Mouse (Mus musculus) kidney, embryonic 15.5 days (tissue): ENCODE measurements around the gene Rufy3. TPM values are rescaled to one million over a fixed set of nuclear protein-coding genes. Genes with fewer than 3 reads are reported as not detected.
A peak's percentile ranks its signal among the peaks of the same experiment; 100 is the strongest.

Source experiments
- ATAC-seq: fragments of 200-750 bp; cut with Nextera tagmentation; replicated peaks from 2 replicates; pipeline ENCODE4 v1.8.0; 2017; ENCODE audit warnings: moderate TSS enrichment; ENCODE audit not compliant: low FRiP score
- H3K27ac ChIP-seq: fragments of 300-500 bp; sonication (generic); 2 replicates; pipeline ENCODE4 v1.5.1; 2015; ENCODE audit warnings: mild to moderate bottlenecking, inconsistent platforms
- H3K27me3 ChIP-seq: fragments of 300-500 bp; sonication (generic); 2 replicates; pipeline ENCODE4 v1.6.1; 2015; ENCODE audit warnings: inconsistent platforms
- H3K36me3 ChIP-seq: fragments of 300-500 bp; sonication (generic); 2 replicates; pipeline ENCODE4 v1.6.1; 2015; ENCODE audit warnings: inconsistent platforms
- H3K4me1 ChIP-seq: fragments of 300-500 bp; sonication (generic); 2 replicates; pipeline ENCODE4 v1.6.1; 2015; ENCODE audit warnings: inconsistent platforms
- H3K4me2 ChIP-seq: fragments of 300-500 bp; sonication (generic); 2 replicates; pipeline ENCODE4 v1.6.1; 2015; ENCODE audit warnings: moderate library complexity, mild to moderate bottlenecking, inconsistent platforms
- H3K4me3 ChIP-seq: fragments of 300-500 bp; sonication (generic); replicated peaks from 2 replicates; pipeline ENCODE4 v1.5.1; 2015; ENCODE audit warnings: mild to moderate bottlenecking, inconsistent platforms
- H3K9ac ChIP-seq: fragments of 300-500 bp; sonication (generic); 2 replicates; pipeline ENCODE4 v1.6.1; 2015; ENCODE audit warnings: mild to moderate bottlenecking, inconsistent platforms
- H3K9me3 ChIP-seq: fragments of 300-500 bp; sonication (generic); replicated peaks from 2 replicates; pipeline ENCODE4 v1.6.1; 2016; ENCODE audit warnings: inconsistent platforms
- WGBS: fragments of 180-500 bp; shearing (Covaris S2); methylation state at CpG from one replicate; pipeline ENCODE4 v1.1.7; 2015; ENCODE audit warnings: mixed read lengths; 5-methylcytosine and 5-hydroxymethylcytosine counted together
- polyA plus RNA-seq: library from polyadenylated mRNA; unstranded; fragments of >200 nt; fragmentation: Nextera tagmentation; extraction: Ambion mirVana; gene quantifications from 2 replicates; pipeline ENCODE4 v1.2.1, GENCODE M21; 2015

Rufy3 gene
- polyA plus RNA-seq, 1 experiment from 2014 or later: 19.3 TPM

DNA sequence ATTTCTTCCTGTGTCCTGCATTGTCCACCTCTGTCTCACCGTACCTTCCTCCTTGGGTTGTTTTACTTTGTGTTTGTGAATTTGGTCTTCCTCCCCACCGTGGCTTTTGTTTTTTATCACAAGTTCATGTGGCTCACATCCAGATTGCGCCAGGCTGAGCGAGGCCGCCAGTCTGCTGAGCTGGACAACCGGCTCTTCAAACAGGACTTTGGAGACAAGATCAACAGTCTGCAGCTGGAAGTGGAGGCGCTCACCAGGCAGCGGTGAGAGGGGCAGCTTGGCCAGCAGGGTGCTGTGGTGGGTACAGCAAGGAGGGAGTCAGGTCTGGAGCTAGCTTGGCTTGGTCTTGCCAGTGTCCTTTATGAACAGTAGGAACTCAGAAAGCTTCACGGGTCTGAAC is 77.9 kb downstream of the Rufy3 start:
- no peaks in the 10 kb centered on the region for H3K27me3 ChIP-seq
- H3K9ac ChIP-seq: no peak overlapping the region
- ATAC-seq: no peak
- no peak overlapping the region for H3K4me3 ChIP-seq
- no peak overlapping the region for H3K4me2 ChIP-seq
- H3K4me1 ChIP-seq: no peaks in the 10 kb centered on the region
- H3K9me3 ChIP-seq: no peaks in the 10 kb centered on the region
- H3K27ac ChIP-seq: no peak overlapping the region
- WGBS: 85% methylated on average over 9 of the region's 9 CpGs
- peaks cover 76% of the 10 kb centered on the region for H3K36me3 ChIP-seq

DNA sequence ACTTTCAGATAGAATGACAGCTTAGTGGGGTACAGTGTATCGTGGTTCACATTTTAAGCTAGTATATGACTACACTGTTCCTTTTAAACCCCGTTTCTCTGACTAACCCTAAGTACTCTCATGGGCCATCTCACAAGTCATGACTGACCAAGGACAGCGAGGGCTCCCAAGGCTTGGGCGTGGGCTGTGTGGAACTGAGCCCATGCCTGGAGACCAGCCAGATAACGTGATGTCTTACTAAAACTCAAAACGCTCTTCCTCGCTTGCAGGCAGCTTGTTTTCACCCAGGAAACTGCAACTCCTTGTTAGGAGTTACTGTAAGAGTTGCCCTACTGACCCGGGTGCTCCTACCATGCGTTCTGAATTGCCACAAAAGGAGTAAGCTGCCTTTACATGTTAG is 78.7 kb downstream of the Rufy3 start:
- no peaks in the 10 kb centered on the region for H3K27me3 ChIP-seq
- no peak overlapping the region for H3K9ac ChIP-seq
- H3K36me3 ChIP-seq: peaks cover 78% of the 10 kb centered on the region
- WGBS: 92% methylated on average over 9 of the region's 9 CpGs
- H3K4me2 ChIP-seq: no peak overlapping the region
- no peak overlapping the region for H3K27ac ChIP-seq
- H3K9me3 ChIP-seq: no peaks in the 10 kb centered on the region
- H3K4me3 ChIP-seq: no peak overlapping the region
- ATAC-seq: no peak
- H3K4me1 ChIP-seq: no peaks in the 10 kb centered on the region

DNA sequence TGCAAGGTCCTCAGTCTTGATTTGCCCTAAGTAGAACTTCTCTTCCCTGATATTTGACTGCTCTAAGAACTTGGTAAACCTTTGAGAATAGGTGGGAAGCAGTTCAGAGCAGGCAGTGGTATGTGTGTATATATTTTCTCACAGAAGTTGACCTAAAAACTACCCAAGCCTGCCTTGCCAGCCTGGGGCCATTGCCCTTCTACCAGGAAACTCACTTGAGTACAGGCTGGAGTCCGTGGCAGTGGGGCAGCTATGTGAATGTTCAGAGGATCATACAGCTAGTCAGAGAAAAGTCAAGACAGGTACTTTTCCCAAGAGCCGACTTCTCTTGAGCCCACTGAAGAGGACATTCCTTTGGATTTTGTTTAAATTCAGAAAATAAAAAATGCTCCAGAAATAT is 80.1 kb downstream of the Rufy3 start:
- Histone ChIP-seq H3K4me2 (no peak overlapping the region), H3K9me3 (no peaks in the 10 kb centered on the region), H3K36me3 (peaks cover 84% of the 10 kb centered on the region), H3K9ac (no peak overlapping the region), H3K4me1 (no peaks in the 10 kb centered on the region), H3K27ac (peak overlapping the region; percentile 37), H3K4me3 (no peak overlapping the region), H3K27me3 (no peaks in the 10 kb centered on the region)
- no peak; the same call in 1 of the 2 replicates for ATAC-seq
- 81% methylated on average over 2 of the region's 2 CpGs for WGBS

GRCm38 (mm10) chr5:88645405-88645804 is 80.6 kb downstream of the Rufy3 start:
- 0 out of 2 replicates have a peak, but pooled peaks have one; percentile 45 for ATAC-seq

DNA sequence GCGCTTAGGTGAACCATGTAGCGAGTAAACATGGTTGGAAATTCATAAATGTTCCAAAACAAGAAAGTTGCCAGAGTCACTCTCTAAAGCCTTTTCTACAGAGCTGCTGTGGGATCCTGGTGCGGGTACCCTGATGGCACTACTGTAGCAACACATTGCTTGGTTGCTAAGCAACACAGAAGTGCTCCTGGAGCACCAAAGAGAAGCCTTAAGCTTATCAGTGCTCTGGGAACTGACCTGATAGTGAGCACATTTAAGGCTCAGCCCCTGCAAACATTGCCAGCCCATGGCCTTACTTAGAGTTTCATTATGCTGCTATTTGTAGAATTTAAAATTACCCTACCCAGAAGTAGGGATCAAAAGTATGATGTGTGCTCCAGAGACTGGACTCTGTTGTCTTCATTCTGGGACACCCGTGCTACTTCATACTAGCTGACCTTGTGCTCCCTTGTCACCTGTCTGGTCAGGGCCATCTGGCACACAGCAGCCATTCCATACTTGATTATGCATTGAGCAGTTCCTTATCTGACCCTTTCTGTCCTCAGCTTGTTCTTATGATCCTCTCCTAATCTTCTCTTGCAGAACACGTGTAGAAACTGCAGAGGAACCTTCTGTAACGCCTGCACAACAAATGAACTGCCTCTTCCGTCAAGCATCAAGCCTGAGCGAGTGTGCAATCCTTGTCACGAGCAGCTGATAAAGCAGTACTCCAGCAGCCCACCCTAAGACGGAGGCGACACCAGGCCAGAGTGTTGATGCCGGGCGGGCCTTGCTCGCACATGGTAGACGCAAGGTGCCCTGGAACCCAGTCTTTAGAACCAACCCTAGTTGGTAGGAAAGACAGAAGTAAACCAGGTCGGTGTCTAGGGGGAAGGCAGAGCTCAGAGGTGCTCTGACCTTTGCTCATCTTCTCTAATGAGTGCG is 84.7 kb downstream of the Rufy3 start:
- Histone ChIP-seq H3K27me3 (no peaks in the 10 kb centered on the region), H3K36me3 (peaks cover 79% of the 10 kb centered on the region), H3K4me2 (no peak overlapping the region), H3K9me3 (no peaks in the 10 kb centered on the region), H3K4me1 (no peaks in the 10 kb centered on the region), H3K9ac (no peak overlapping the region), H3K27ac (no peak overlapping the region), H3K4me3 (no peak overlapping the region)
- 87% methylated on average over 17 of the region's 17 CpGs for WGBS
- no peak for ATAC-seq

More at GRCm38 (mm10) chr5:88645405-88645804, 80.6 kb downstream of the Rufy3 start:
- no peak overlapping the region for H3K4me3 ChIP-seq
- H3K27me3 ChIP-seq: no peaks in the 10 kb centered on the region
- no peak overlapping the region for H3K9ac ChIP-seq
- no peak overlapping the region for H3K27ac ChIP-seq
- H3K4me1 ChIP-seq: no peaks in the 10 kb centered on the region
- H3K4me2 ChIP-seq: no peak overlapping the region
- no peaks in the 10 kb centered on the region for H3K9me3 ChIP-seq
- peaks cover 87% of the 10 kb centered on the region for H3K36me3 ChIP-seq
- WGBS: 49% methylated on average over 5 of the region's 5 CpGs

DNA sequence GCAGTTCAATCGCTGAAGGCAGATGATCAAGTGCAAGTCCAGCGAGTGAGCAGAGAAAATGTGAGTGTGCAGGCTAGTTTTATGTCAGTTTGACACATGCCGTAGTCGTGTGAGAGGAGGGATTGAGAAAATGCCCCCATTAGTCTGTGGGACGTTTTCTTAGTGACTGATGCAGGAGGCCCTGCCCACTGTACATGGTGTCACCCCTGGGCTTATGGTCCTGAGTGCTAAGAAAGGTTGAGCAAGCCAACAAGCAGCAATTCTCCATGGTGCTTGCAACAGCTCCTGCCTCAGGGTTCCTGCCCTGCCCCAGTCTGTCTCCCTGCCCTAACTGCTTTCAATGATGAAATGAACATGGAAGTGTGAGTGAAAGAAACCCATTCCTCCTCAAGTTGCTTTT is 87.7 kb downstream of the Rufy3 start:
- Histone ChIP-seq H3K9ac (no peak overlapping the region), H3K36me3 (peaks cover 85% of the 10 kb centered on the region), H3K4me1 (no peaks in the 10 kb centered on the region), H3K27ac (no peak overlapping the region), H3K4me2 (no peak overlapping the region), H3K4me3 (no peak overlapping the region), H3K27me3 (no peaks in the 10 kb centered on the region), H3K9me3 (no peaks in the 10 kb centered on the region)
- no peak for ATAC-seq
- 73% methylated on average over 5 of the region's 5 CpGs for whole genome bisulfite sequencing

DNA sequence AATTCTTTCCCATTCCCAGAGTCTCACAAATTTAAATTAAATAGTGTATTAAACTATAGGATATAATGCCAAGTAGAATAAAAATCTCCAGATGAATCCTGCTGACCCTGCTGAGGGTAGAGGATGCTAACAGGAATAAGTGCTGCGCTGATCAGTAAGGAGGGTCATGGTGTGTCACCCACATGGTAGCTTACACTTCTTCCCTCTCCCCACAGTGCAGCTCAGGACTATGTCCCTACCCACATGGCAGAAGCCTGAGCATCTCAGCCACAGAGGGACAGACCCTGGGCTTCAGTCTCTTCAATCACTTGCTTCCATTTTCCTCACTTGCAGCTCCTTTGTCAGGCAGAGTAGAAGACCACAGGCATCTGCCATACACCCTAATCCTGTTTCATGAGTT is 93.0 kb downstream of the Rufy3 start:
- Histone ChIP-seq H3K36me3 (peaks cover 83% of the 10 kb centered on the region), H3K27me3 (no peaks in the 10 kb centered on the region), H3K4me2 (no peak overlapping the region), H3K4me3 (no peak overlapping the region), H3K27ac (no peak overlapping the region), H3K9ac (no peak overlapping the region), H3K9me3 (no peaks in the 10 kb centered on the region), H3K4me1 (no peaks in the 10 kb centered on the region)
- no peak for ATAC-seq
- 95% methylated on average over 1 of the region's 1 CpGs for WGBS

DNA sequence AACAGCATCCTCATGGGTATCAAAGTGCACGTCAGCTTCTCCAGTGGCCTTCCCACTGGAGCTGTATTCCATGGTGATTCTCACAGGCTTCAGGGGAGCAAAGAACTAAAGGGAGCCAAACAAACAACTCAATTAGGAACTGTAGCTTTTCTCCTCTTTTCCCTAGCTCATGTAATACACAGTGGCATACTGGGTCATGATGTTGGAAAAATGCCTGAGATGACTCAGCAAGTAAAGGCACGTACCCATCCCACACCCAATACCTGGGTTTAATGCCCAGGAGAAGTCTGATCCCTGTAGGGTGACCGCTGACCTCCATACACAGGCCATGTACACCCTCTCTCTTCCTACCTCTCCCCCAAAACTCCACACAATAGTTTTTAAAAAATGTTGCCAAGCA is 98.3 kb downstream of the Rufy3 start:
- H3K4me1 ChIP-seq: no peaks in the 10 kb centered on the region
- H3K4me3 ChIP-seq: no peak overlapping the region
- peaks cover 92% of the 10 kb centered on the region for H3K36me3 ChIP-seq
- H3K27me3 ChIP-seq: no peaks in the 10 kb centered on the region
- no peaks in the 10 kb centered on the region for H3K9me3 ChIP-seq
- ATAC-seq: no peak
- no peak overlapping the region for H3K9ac ChIP-seq
- 93% methylated on average over 3 of the region's 3 CpGs for WGBS
- H3K4me2 ChIP-seq: no peak overlapping the region
- H3K27ac ChIP-seq: no peak overlapping the region

GRCm38 (mm10) chr5:88663875-88664274 is 99.0 kb downstream of the Rufy3 start:
- H3K4me3 ChIP-seq: no peak overlapping the region
- H3K36me3 ChIP-seq: peaks cover 93% of the 10 kb centered on the region
- H3K4me2 ChIP-seq: no peak overlapping the region
- WGBS: 91% methylated on average over 5 of the region's 5 CpGs
- H3K27me3 ChIP-seq: no peaks in the 10 kb centered on the region
- H3K9me3 ChIP-seq: no peaks in the 10 kb centered on the region
- H3K9ac ChIP-seq: no peak overlapping the region
- H3K27ac ChIP-seq: no peak overlapping the region
- no peaks in the 10 kb centered on the region for H3K4me1 ChIP-seq
- no peak for ATAC-seq

DNA sequence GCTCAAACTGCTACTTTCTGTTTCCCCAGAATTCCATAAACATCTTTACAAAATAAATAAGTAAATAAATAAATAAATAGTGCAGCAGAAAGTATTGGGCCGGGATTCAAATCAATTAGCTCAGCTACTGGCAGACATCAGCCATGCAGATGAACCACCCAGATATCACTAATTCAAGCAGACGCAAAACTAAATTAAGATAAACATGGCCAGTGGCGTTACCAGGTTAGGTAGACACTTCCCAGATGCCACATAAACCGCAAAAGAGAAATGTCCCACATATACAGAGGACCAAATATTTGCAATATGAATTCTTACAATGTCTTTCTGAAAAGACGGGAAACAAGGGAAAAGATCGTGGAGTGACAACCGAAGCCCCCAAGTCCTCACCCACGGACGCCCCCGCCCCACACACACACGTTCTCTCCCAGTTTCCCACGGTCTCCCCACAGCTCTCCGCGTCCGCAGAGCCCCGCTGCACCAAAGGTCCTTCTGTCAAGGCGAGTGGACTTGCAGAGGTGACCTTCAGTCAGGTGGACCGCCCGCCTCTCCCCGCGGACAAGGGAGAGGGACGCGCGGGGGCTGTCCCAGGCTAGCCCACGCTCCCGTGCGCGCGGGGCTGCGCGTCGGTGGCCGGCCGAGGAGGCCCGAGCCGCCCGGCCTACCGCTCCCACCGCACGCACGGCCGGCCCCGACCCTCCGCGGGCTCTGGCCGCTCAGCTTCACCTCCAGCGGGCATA is 110.0 kb downstream of the Rufy3 start:
- H3K4me1 ChIP-seq: peaks cover 18% of the 10 kb centered on the region
- H3K9ac ChIP-seq: peak overlapping the region; percentile 99
- WGBS: under 1% methylated on average over 40 of the region's 47 CpGs
- H3K36me3 ChIP-seq: peaks cover 33% of the 10 kb centered on the region
- no peaks in the 10 kb centered on the region for H3K27me3 ChIP-seq
- peak; percentile 40; the same call in 1 of the 2 replicates for ATAC-seq
- H3K9me3 ChIP-seq: no peaks in the 10 kb centered on the region
- peak overlapping the region; percentile 77 for H3K4me2 ChIP-seq
- peak overlapping the region; percentile 97 for H3K4me3 ChIP-seq
- H3K27ac ChIP-seq: peak overlapping the region; percentile 96

DNA sequence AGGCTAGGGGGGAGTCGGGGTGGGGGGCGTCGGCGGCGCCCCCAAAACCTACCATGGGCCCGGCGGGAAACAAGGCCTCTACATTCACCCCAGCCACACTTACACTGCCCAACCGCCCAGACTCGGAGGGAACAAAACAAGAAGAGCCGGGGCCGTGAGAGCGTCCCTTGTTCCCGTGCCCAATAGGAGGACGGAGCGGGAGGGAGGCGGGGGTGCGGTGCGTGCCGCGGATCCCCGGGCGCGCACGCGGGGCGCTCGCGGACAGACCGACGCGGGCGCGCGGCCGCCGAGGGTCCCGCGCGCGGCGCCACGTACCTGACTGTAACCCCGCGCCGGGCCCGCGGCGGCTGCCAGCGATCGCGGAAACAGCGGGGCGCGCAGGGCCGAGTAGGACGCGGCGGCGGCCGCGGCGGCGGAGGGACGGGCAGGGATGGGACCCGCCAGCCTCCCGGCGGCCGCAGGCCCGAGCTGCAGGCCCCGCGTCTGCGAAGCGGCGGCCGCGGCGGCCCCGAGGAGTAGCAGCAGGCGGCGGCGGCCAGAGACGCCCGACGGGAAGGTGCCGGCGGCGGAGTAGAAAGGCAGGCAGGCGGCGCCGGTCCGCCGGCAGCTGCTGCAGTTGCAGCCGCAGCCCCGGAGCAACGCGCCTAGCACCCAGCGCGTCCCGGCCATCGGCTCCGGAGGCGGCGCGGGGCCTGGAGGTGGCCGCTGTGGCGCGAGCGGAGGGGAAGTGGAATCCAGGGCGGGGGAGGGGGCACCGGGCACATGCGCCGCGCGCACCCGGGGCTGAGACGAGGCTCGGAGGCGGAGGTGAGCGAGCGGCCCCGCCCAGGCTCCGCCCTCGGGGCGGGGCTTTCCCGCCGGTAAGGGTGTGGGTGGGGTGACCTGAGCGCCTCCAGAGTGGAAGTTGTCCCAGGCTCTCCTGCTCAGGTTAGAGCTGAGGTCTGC is 110.9 kb downstream of the Rufy3 start, which contains the start of gene Grsf1:
Gene Grsf1 (minus strand): TSS at position 729 of the 945 bp plus-strand sequence.
- under 1% methylated on average over 123 of the region's 127 CpGs for WGBS
- no peaks in the 10 kb centered on the region for H3K9me3 ChIP-seq
- peak within 1 kb of the TSS; percentile 99 for H3K9ac ChIP-seq
- peak within 1 kb of the TSS; percentile 77 for H3K4me2 ChIP-seq
- peaks cover 18% of the 10 kb centered on the region for H3K4me1 ChIP-seq
- peaks cover 24% of the 10 kb centered on the region for H3K36me3 ChIP-seq
- peak; percentile 96 for ATAC-seq
- H3K27me3 ChIP-seq: no peaks in the 10 kb centered on the region
- H3K27ac ChIP-seq: peak within 1 kb of the TSS; percentile 96
- peak within 1 kb of the TSS; percentile 97 for H3K4me3 ChIP-seq
